Mouse (Mus musculus): ENCODE measurements around the gene Slc29a2.

GRCm38 (mm10) chr19:5014961-5015398, 8.7 kb upstream of the Slc29a2 start:
- TF ChIP-seq CTCF (IDR thresholded peaks at IDR 0.05; ENCODE audit: low read depth) (peak; percentile 58), EP300 (IDR thresholded peaks at IDR 0.05; ENCODE audit: low read depth) (no peak)
